Mouse (Mus musculus) brain, embryonic 14.5 days (tissue): ENCODE results near the gene Erich3.

ENCODE experiments used
- CTCF ChIP-seq: fragments of 200-500 bp; IDR thresholded peaks from 2 replicates; pipeline ENCODE4 v1.5.1; 2012; ENCODE audit warnings: inconsistent platforms, mild to moderate bottlenecking, moderate library complexity, borderline replicate concordance; ENCODE audit not compliant: insufficient read depth, insufficient read length; ENCODE audit errors: extremely low read depth
- POLR2A ChIP-seq: fragments of 200-500 bp; IDR thresholded peaks from 2 replicates; pipeline ENCODE4 v1.6.1; 2012; ENCODE audit warnings: mild to moderate bottlenecking, inconsistent platforms, borderline replicate concordance; ENCODE audit not compliant: poor library complexity, insufficient read depth, insufficient read length, severe bottlenecking; ENCODE audit errors: extremely low read depth

- no peak for TF ChIP-seq POLR2A
- no peak for TF ChIP-seq CTCF
Measured at GRCm38 (mm10) chr3:154754505-154754904, 90.8 kb downstream of the Erich3 start.
